Mouse (Mus musculus) hindbrain, embryonic 11.5 days (tissue): ENCODE results near the gene Hsf2bp. TPM values are rescaled to one million over a fixed set of nuclear protein-coding genes. Genes with fewer than 3 reads are reported as not detected.
A peak's percentile ranks its signal among the peaks of the same experiment; 100 is the strongest.
"Not testable (repeated sequence)": the region's sequence is repeated elsewhere in the genome, so short reads cannot be mapped to it uniquely, and the experiment has no call there.

Source experiments
- ATAC-seq: fragments of 200-750 bp; cut with Nextera tagmentation; 2 replicates; pipeline ENCODE4 v1.8.0; 2017; ENCODE audit warnings: mild to moderate bottlenecking, moderate TSS enrichment, moderate library complexity; ENCODE audit not compliant: low FRiP score
- DNase-seq: peaks from one replicate; pipeline ENCODE4 v3.0.0-alpha.2; 2015; ENCODE audit warnings: low spot score
- H3K27ac ChIP-seq: fragments of 300-500 bp; sonication (generic); 2 replicates; pipeline ENCODE4 v1.5.1; 2014; ENCODE audit warnings: mild to moderate bottlenecking, low read depth, low read length
- H3K27me3 ChIP-seq: fragments of 300-500 bp; sonication (generic); 2 replicates; pipeline ENCODE4 v1.6.1; 2014; ENCODE audit warnings: mild to moderate bottlenecking, low read length, moderate library complexity, mixed read lengths; ENCODE audit not compliant: control insufficient read depth, insufficient read depth
- H3K36me3 ChIP-seq: fragments of 300-500 bp; sonication (generic); 2 replicates; pipeline ENCODE4 v1.6.1; 2014; ENCODE audit warnings: mild to moderate bottlenecking, low read length, moderate library complexity, mixed read lengths; ENCODE audit not compliant: control insufficient read depth, insufficient read depth
- H3K4me1 ChIP-seq: fragments of 300-500 bp; sonication (generic); replicated peaks from 2 replicates; pipeline ENCODE4 v1.6.1; 2014; ENCODE audit warnings: low read length, mixed read lengths; ENCODE audit not compliant: control insufficient read depth, insufficient read depth
- H3K4me2 ChIP-seq: fragments of 300-500 bp; sonication (generic); replicated peaks from 2 replicates; pipeline ENCODE4 v1.6.1; 2014; ENCODE audit warnings: mild to moderate bottlenecking, low read depth, low read length
- H3K4me3 ChIP-seq: fragments of 300-500 bp; sonication (generic); 2 replicates; pipeline ENCODE4 v1.5.1; 2014; ENCODE audit warnings: low read depth, low read length
- H3K9ac ChIP-seq: fragments of 300-500 bp; sonication (generic); 2 replicates; pipeline ENCODE4 v1.6.1; 2014; ENCODE audit warnings: low read depth, low read length
- H3K9me3 ChIP-seq: fragments of 300-500 bp; sonication (generic); 2 replicates; pipeline ENCODE4 v1.6.1; 2016; ENCODE audit warnings: low read length; ENCODE audit not compliant: control insufficient read depth
- WGBS: fragments of 180-500 bp; shearing (Covaris S2); extraction: QIAGEN DNeasy Blood & Tissue Kit; methylation state at CpG from one replicate; pipeline ENCODE4 v1.1.7; 2014; 5-methylcytosine and 5-hydroxymethylcytosine counted together
- polyA plus RNA-seq: library from polyadenylated mRNA; unstranded; fragments of >200 nt; fragmentation: Nextera tagmentation; extraction: Ambion mirVana; gene quantifications from 2 replicates; pipeline ENCODE4 v1.2.1, GENCODE M21; 2014

Hsf2bp gene
- 0.57 and 0.64 TPM in 2 replicates for polyA plus RNA-seq

DNA sequence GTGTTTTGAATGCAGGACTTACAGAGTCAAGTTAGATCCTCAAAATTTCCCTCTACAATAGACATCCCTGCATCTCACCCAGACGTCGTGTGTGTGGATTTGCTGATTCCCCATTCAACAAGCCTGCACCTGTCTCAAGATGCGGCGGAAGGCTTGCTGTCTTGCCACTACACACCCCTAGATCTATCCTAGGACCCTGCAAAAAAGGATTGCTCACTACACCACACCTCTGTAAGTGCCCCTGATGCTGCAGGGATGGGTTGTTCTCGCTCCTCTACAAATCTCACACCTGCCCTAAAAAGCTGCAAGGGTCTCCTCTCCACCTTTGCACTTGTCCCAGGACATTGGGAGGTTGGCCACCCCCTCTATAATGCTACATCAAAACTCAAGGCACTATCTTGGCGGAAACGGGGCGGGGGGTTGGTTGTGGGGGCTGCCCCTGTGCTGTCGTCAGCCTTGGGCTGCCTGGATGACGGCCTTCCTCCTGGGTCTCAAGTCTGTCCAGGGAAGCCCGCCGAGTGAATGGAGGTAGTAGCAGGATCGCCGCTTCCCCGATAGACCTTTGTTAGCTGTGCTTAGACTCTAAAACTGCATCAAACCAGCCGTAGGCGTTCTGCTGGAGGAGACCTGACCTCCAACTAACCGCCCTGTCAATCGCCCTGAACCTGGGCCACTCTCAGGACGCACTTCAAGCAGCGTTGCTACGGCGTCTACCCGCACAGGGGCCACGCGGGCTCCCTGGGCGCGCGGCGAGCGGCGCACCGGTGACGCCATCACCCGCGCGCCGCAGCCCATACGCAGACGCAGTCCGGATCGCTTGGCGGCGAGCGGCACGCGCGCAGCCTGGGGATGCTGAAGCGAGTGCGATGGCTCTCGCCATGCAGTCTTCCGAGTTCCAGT is at the start of gene Hsf2bp, which contains the start of gene Rrp1b:
Hsf2bp (minus strand) TSS at position 741 of the 900 bp plus-strand sequence.
Rrp1b (plus strand) TSS at position 492 of the 900 bp plus-strand sequence.
- no peaks in the 10 kb centered on the region for H3K9me3 ChIP-seq
- DNase-seq (peak; percentile 94), ATAC-seq (peak; percentile 95)
- H3K4me2 ChIP-seq, result peak within 1 kb of the TSS; percentile 92
- H3K27me3 ChIP-seq, result no peaks in the 10 kb centered on the region
- no peaks in the 10 kb centered on the region for H3K36me3 ChIP-seq
- peak within 1 kb of the TSS; percentile 92 for H3K4me3 ChIP-seq
- no peaks in the 10 kb centered on the region for H3K4me1 ChIP-seq
- H3K9ac ChIP-seq, result peak within 1 kb of the TSS; percentile 90
- H3K27ac ChIP-seq, result peak within 1 kb of the TSS; percentile 70
- 6% methylated on average over 52 of the region's 52 CpGs for WGBS

DNA sequence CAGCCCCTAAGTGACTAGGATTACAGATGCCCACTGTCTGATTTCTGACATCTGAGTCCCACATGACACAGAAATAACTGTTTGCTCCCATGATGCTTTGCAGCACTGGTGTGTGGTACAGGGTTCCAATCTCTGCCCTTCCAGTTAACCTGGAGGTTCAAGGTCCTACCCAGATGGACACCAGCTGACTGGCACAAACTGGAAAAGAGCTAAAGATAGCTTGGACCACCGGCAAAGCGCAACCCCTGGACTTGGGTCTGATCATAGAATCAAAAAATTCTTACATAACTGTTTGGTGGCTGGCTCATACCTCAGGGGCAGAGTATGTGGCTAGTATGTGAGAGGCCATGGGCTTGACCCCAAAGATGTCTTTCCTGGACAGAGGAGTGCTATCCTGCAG is 47.2 kb upstream of the Hsf2bp start:
- Histone ChIP-seq H3K9me3 (no peaks in the 10 kb centered on the region), H3K36me3 (no peaks in the 10 kb centered on the region), H3K9ac (no peak overlapping the region), H3K4me3 (no peak overlapping the region), H3K4me1 (no peaks in the 10 kb centered on the region), H3K27ac (no peak overlapping the region), H3K27me3 (no peaks in the 10 kb centered on the region), H3K4me2 (no peak overlapping the region)
- WGBS, result 92% methylated on average over 2 of the region's 2 CpGs
- DNase-seq (no peak), ATAC-seq (no peak)

DNA sequence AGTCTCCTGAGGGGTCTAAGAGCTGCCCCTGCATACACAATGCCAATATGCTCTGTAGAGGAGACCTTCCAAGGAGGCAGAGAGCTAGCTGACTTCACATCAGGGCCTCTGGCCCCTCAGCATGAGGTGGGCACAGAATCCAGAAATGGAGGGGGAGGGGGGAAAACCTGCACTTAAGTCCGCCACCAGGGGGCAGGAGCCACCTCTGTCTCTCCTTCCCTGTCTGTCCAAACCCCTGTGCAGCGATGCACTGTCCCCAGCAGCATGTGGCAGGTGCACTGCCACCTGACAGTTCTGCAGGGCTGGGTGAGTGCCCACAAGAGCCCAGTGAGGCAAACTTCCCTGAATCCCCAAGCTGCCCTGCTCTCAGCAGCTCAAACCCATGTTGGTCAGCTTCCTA is 39.0 kb upstream of the Hsf2bp start:
- Histone ChIP-seq H3K4me1 (no peaks in the 10 kb centered on the region), H3K9me3 (no peaks in the 10 kb centered on the region), H3K4me2 (no peak overlapping the region), H3K27ac (no peak overlapping the region), H3K27me3 (no peaks in the 10 kb centered on the region), H3K9ac (no peak overlapping the region), H3K36me3 (no peaks in the 10 kb centered on the region), H3K4me3 (no peak overlapping the region)
- DNase-seq, result peak; percentile 72
- ATAC-seq, result no peak
- 0% methylated on average over 2 of the region's 2 CpGs for WGBS

- Histone ChIP-seq H3K9ac (no peak overlapping the region), H3K27me3 (no peaks in the 10 kb centered on the region), H3K9me3 (no peaks in the 10 kb centered on the region), H3K4me3 (no peak overlapping the region), H3K4me1 (no peaks in the 10 kb centered on the region), H3K27ac (no peak overlapping the region), H3K4me2 (no peak overlapping the region), H3K36me3 (no peaks in the 10 kb centered on the region)
- WGBS, result 60% methylated on average over 4 of the region's 4 CpGs
- ATAC-seq, result no peak
- no peak for DNase-seq
These were observed 38.5 kb upstream of the Hsf2bp start for GRCm38 (mm10) chr17:32074658-32075057.

DNA sequence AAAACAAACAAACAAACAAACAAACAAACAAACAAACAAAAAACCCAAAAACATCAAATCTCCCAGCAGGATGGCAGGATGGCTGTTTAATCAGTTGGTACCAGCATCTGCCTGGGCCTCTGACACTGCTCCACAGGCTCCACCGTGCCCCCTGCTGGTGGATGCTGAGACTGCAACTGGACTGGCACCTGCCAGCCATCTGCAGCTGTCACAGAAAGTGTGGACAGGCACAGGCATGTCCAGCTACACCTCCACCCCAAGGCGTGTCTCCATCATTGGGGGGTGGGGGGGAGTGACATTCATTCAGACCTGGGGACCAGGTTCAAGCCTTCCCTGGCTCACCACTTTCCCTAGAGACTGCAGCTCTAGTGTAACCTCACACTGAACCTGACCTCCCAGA is 37.2 kb upstream of the Hsf2bp start:
- ATAC-seq (0 out of 2 replicates have a peak, but pooled peaks have one; percentile 51), DNase-seq (peak; percentile 91)
- no peak overlapping the region for H3K4me3 ChIP-seq
- H3K9ac ChIP-seq, result no peak overlapping the region
- no peaks in the 10 kb centered on the region for H3K4me1 ChIP-seq
- WGBS, result 10% methylated on average over 2 of the region's 2 CpGs
- H3K9me3 ChIP-seq, result no peaks in the 10 kb centered on the region
- H3K36me3 ChIP-seq, result no peaks in the 10 kb centered on the region
- no peak overlapping the region for H3K4me2 ChIP-seq
- no peaks in the 10 kb centered on the region for H3K27me3 ChIP-seq
- no peak overlapping the region for H3K27ac ChIP-seq

- Histone ChIP-seq H3K4me3 (no peak overlapping the region), H3K9me3 (no peaks in the 10 kb centered on the region), H3K36me3 (no peaks in the 10 kb centered on the region), H3K4me1 (no peaks in the 10 kb centered on the region), H3K27ac (no peak overlapping the region), H3K27me3 (no peaks in the 10 kb centered on the region), H3K4me2 (no peak overlapping the region), H3K9ac (no peak overlapping the region)
- ATAC-seq, result no peak
- no peak for DNase-seq
- 91% methylated on average over 2 of the region's 2 CpGs for WGBS
These were observed 32.7 kb upstream of the Hsf2bp start for GRCm38 (mm10) chr17:32068810-32069209.

GRCm38 (mm10) chr17:32068381-32068780 is 32.2 kb upstream of the Hsf2bp start:
- Histone ChIP-seq H3K4me2 (no peak overlapping the region), H3K9ac (no peak overlapping the region), H3K9me3 (no peaks in the 10 kb centered on the region), H3K4me1 (no peaks in the 10 kb centered on the region), H3K4me3 (no peak overlapping the region), H3K27me3 (no peaks in the 10 kb centered on the region), H3K36me3 (no peaks in the 10 kb centered on the region), H3K27ac (no peak overlapping the region)
- DNase-seq (no peak), ATAC-seq (no peak)
- 90% methylated on average over 11 of the region's 11 CpGs for WGBS

DNA sequence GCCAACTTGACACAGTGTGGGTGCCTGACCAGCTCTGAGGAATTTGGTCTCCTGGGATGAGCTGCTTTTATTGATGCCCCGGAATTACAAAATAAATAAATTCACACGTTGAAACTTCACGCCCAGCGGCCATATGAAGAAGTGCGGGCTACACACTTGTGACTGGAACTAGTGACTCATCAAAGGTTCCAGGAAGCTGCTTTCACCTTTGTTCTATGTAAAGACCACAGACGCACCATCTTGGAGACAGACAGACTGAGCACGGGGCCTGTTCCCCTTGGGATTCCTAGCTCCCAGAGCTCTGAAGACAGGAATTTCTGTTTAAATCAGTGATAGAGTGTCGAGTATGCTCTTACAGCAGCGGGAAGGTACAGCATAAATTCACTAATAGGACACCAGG is 31.4 kb upstream of the Hsf2bp start:
- WGBS, result 81% methylated on average over 9 of the region's 9 CpGs
- Histone ChIP-seq H3K27me3 (no peaks in the 10 kb centered on the region), H3K9ac (no peak overlapping the region), H3K4me3 (no peak overlapping the region), H3K36me3 (no peaks in the 10 kb centered on the region), H3K4me2 (no peak overlapping the region), H3K4me1 (no peaks in the 10 kb centered on the region), H3K27ac (no peak overlapping the region), H3K9me3 (no peaks in the 10 kb centered on the region)
- DNase-seq (no peak), ATAC-seq (no peak)

DNA sequence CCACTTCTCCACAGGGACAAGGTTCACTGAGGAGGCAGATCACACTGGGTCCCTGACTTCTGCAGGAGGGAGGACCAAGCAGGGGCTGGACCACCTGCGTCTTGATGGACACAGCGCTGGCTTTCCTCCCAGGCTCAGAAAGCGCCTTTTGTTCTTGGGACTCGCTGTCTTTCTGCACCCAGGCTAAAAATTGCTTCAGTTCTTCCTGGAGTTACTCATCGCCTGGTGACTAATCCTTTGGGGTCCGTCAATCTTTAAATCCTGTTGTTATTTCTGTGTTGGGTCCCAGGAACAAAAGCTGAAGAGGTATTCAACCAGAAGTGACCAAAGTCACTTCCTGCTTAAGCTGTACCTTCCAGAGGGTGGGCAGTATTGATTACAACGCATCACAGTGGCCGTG is 28.6 kb upstream of the Hsf2bp start:
- H3K9me3 ChIP-seq, H3K4me2 ChIP-seq, H3K27ac ChIP-seq, H3K4me3 ChIP-seq, H3K4me1 ChIP-seq, H3K9ac ChIP-seq, ATAC-seq, H3K27me3 ChIP-seq, DNase-seq, H3K36me3 ChIP-seq: not testable (repeated sequence)
- 63% methylated on average over 8 of the region's 8 CpGs for WGBS
